Mouse (Mus musculus): ENCODE measurements around the gene Brpf3. TPM values are rescaled to one million over a fixed set of nuclear protein-coding genes. Genes with fewer than 3 reads are reported as not detected.

Brpf3 gene
- polyA plus RNA-seq, 1 experiment from 2014 or later: 5.2 TPM

- no peaks in the 10 kb centered on the region for H3K9me3 ChIP-seq (ENCODE audit: control insufficient read depth, low read length)
- H3K36me3 ChIP-seq (ENCODE audit: control insufficient read depth, insufficient read depth, low read length): peaks cover 2% of the 10 kb centered on the region; the same call in 1 of the 2 replicates
- no peaks in the 10 kb centered on the region for H3K27me3 ChIP-seq (ENCODE audit: control insufficient read depth, insufficient read depth, low read length)
- TF ChIP-seq EP300 (optimal IDR thresholded peaks at IDR 0.05): no peak
- no peak for TF ChIP-seq CTCF (IDR thresholded peaks at IDR 0.05; ENCODE audit: low read depth)
- H3K4me1 ChIP-seq (replicated peaks; ENCODE audit: control insufficient read depth, insufficient read depth): no peaks in the 10 kb centered on the region; the same call in none of the 2 replicates
- H3K4me2 ChIP-seq (replicated peaks; ENCODE audit: low read depth): no peak overlapping the region
- WGBS: 80% methylated on average over 4 of the region's 4 CpGs
- H3K27ac ChIP-seq (replicated peaks): no peak overlapping the region
- DNase-seq (ENCODE audit: low spot score) (no peak), ATAC-seq (ENCODE audit: low FRiP score, low TSS enrichment) (no peak)
- no peak overlapping the region for H3K4me3 ChIP-seq (ENCODE audit: low read depth, low read length)
- no peak overlapping the region for H3K9ac ChIP-seq (ENCODE audit: low read length)
Measured at GRCm38 (mm10) chr17:28775161-28775560, 25.7 kb upstream of the Brpf3 start.

GRCm38 (mm10) chr17:28776817-28777216 lies 24.1 kb upstream of the Brpf3 start:
- TF ChIP-seq CTCF (IDR thresholded peaks at IDR 0.05; ENCODE audit: low read depth) (peak; percentile 47), EP300 (optimal IDR thresholded peaks at IDR 0.05) (no peak)
- 91% methylated on average over 3 of the region's 3 CpGs for WGBS
- ATAC-seq (ENCODE audit: low FRiP score, low TSS enrichment): no peak

GRCm38 (mm10) chr17:28777231-28778005 lies 23.5 kb upstream of the Brpf3 start:
- TF ChIP-seq CTCF (IDR thresholded peaks at IDR 0.05; ENCODE audit: low read depth) (no peak), EP300 (optimal IDR thresholded peaks at IDR 0.05) (no peak)
- Histone ChIP-seq H3K36me3 (ENCODE audit: control insufficient read depth, insufficient read depth, low read length) (peaks cover 2% of the 10 kb centered on the region; the same call in 1 of the 2 replicates), H3K4me2 (replicated peaks; ENCODE audit: low read depth) (no peak overlapping the region), H3K9ac (ENCODE audit: low read length) (no peak overlapping the region), H3K4me3 (ENCODE audit: low read depth, low read length) (no peak overlapping the region), H3K27ac (replicated peaks) (no peak overlapping the region), H3K27me3 (ENCODE audit: control insufficient read depth, insufficient read depth, low read length) (no peaks in the 10 kb centered on the region), H3K9me3 (ENCODE audit: control insufficient read depth, low read length) (no peaks in the 10 kb centered on the region), H3K4me1 (replicated peaks; ENCODE audit: control insufficient read depth, insufficient read depth) (no peaks in the 10 kb centered on the region)
- ATAC-seq (ENCODE audit: low FRiP score, low TSS enrichment) (no peak), DNase-seq (ENCODE audit: low spot score) (no peak)
- WGBS: 86% methylated on average over 16 of the region's 16 CpGs

More at GRCm38 (mm10) chr17:28776817-28777216, 24.1 kb upstream of the Brpf3 start:
- Histone ChIP-seq H3K9ac (ENCODE audit: low read length) (no peak overlapping the region), H3K4me1 (replicated peaks; ENCODE audit: control insufficient read depth, insufficient read depth) (no peaks in the 10 kb centered on the region), H3K27ac (replicated peaks) (no peak overlapping the region), H3K9me3 (ENCODE audit: control insufficient read depth, low read length) (no peaks in the 10 kb centered on the region), H3K4me2 (replicated peaks; ENCODE audit: low read depth) (no peak overlapping the region), H3K36me3 (ENCODE audit: control insufficient read depth, insufficient read depth, low read length) (peaks cover 2% of the 10 kb centered on the region; the same call in 1 of the 2 replicates), H3K4me3 (ENCODE audit: low read depth, low read length) (no peak overlapping the region), H3K27me3 (ENCODE audit: control insufficient read depth, insufficient read depth, low read length) (no peaks in the 10 kb centered on the region)
- DNase-seq (ENCODE audit: low spot score): no peak

GRCm38 (mm10) chr17:28779735-28780134 lies 21.2 kb upstream of the Brpf3 start:
- Histone ChIP-seq H3K9me3 (ENCODE audit: control insufficient read depth, low read length) (no peaks in the 10 kb centered on the region), H3K4me2 (replicated peaks; ENCODE audit: low read depth) (no peak overlapping the region), H3K27me3 (ENCODE audit: control insufficient read depth, insufficient read depth, low read length) (no peaks in the 10 kb centered on the region), H3K4me1 (replicated peaks; ENCODE audit: control insufficient read depth, insufficient read depth) (no peaks in the 10 kb centered on the region), H3K4me3 (ENCODE audit: low read depth, low read length) (no peak overlapping the region), H3K9ac (ENCODE audit: low read length) (no peak overlapping the region), H3K27ac (replicated peaks) (no peak overlapping the region), H3K36me3 (ENCODE audit: control insufficient read depth, insufficient read depth, low read length) (peaks cover 2% of the 10 kb centered on the region; the same call in 1 of the 2 replicates)
- 92% methylated on average over 3 of the region's 3 CpGs for WGBS
- ATAC-seq (ENCODE audit: low FRiP score, low TSS enrichment): no peak
- TF ChIP-seq EP300 (optimal IDR thresholded peaks at IDR 0.05) (no peak), CTCF (IDR thresholded peaks at IDR 0.05; ENCODE audit: low read depth) (no peak)
- DNase-seq (ENCODE audit: low spot score): no peak

- no peak overlapping the region for H3K27ac ChIP-seq (replicated peaks)
- no peak overlapping the region for H3K4me3 ChIP-seq (ENCODE audit: low read depth, low read length)
- H3K27me3 ChIP-seq (ENCODE audit: control insufficient read depth, insufficient read depth, low read length): no peaks in the 10 kb centered on the region
- ATAC-seq (ENCODE audit: low FRiP score, low TSS enrichment) (0 out of 2 replicates have a peak, but pooled peaks have one; percentile 21), DNase-seq (ENCODE audit: low spot score) (no peak)
- TF ChIP-seq CTCF (IDR thresholded peaks at IDR 0.05; ENCODE audit: low read depth) (no peak), EP300 (optimal IDR thresholded peaks at IDR 0.05) (no peak)
- WGBS: 72% methylated on average over 3 of the region's 3 CpGs
- no peaks in the 10 kb centered on the region for H3K4me1 ChIP-seq (replicated peaks; ENCODE audit: control insufficient read depth, insufficient read depth)
- H3K4me2 ChIP-seq (replicated peaks; ENCODE audit: low read depth): no peak overlapping the region
- no peaks in the 10 kb centered on the region for H3K9me3 ChIP-seq (ENCODE audit: control insufficient read depth, low read length)
- H3K36me3 ChIP-seq (ENCODE audit: control insufficient read depth, insufficient read depth, low read length): peaks cover 2% of the 10 kb centered on the region; the same call in 1 of the 2 replicates
- 0 out of 2 replicates have a peak overlapping the region, but pooled peaks have one; percentile 13 for H3K9ac ChIP-seq (ENCODE audit: low read length)
Measured at GRCm38 (mm10) chr17:28780836-28781235, 20.1 kb upstream of the Brpf3 start.
